Mouse (Mus musculus) bone marrow, adult 2 months (tissue): ENCODE results near the gene Pml. TPM values are rescaled to one million over a fixed set of nuclear protein-coding genes. Genes with fewer than 3 reads are reported as not detected.

Source experiments
- H3K27ac ChIP-seq: fragments of 200-500 bp; 2 replicates; pipeline ENCODE4 v1.5.1; 2012; ENCODE audit warnings: low read depth, mild to moderate bottlenecking, control low read depth, inconsistent platforms, low read length; ENCODE audit not compliant: control insufficient read depth, poor library complexity, insufficient read depth
- H3K4me1 ChIP-seq: fragments of 200-500 bp; 2 replicates; pipeline ENCODE4 v1.6.1; 2011; ENCODE audit warnings: low read length; ENCODE audit not compliant: control insufficient read depth, insufficient read depth
- H3K4me3 ChIP-seq: fragments of 200-500 bp; replicated peaks from 2 replicates; pipeline ENCODE3; 2011; ENCODE audit warnings: mild to moderate bottlenecking, low read depth, low read length, control low read depth; ENCODE audit not compliant: control insufficient read depth
- CTCF ChIP-seq: fragments of 200-500 bp; IDR thresholded peaks from 2 replicates; pipeline ENCODE4 v1.5.1; 2011; ENCODE audit warnings: low read length, control low read depth; ENCODE audit not compliant: control insufficient read depth, insufficient read depth
- POLR2A ChIP-seq: fragments of 200-500 bp; IDR thresholded peaks from 2 replicates; pipeline ENCODE4 v1.6.1; 2011; ENCODE audit warnings: low read depth, mild to moderate bottlenecking, control low read depth, low read length, borderline replicate concordance; ENCODE audit not compliant: control insufficient read depth
- WGBS: fragments of 180-500 bp; shearing (Covaris S2); methylation state at CpG from one replicate; pipeline ENCODE4 v1.1.7; 2018; 5-methylcytosine and 5-hydroxymethylcytosine counted together
- polyA plus RNA-seq: library from polyadenylated mRNA; stranded (reverse); fragments of >200 nt; gene quantifications from 2 replicates; pipeline ENCODE4 v1.2.4, GENCODE M21; 2011; ENCODE audit warnings: low replicate concordance; ENCODE audit not compliant: missing spikeins, insufficient read depth, insufficient read length

Pml gene
- polyA plus RNA-seq, 1 experiment, result 92.4 TPM

DNA sequence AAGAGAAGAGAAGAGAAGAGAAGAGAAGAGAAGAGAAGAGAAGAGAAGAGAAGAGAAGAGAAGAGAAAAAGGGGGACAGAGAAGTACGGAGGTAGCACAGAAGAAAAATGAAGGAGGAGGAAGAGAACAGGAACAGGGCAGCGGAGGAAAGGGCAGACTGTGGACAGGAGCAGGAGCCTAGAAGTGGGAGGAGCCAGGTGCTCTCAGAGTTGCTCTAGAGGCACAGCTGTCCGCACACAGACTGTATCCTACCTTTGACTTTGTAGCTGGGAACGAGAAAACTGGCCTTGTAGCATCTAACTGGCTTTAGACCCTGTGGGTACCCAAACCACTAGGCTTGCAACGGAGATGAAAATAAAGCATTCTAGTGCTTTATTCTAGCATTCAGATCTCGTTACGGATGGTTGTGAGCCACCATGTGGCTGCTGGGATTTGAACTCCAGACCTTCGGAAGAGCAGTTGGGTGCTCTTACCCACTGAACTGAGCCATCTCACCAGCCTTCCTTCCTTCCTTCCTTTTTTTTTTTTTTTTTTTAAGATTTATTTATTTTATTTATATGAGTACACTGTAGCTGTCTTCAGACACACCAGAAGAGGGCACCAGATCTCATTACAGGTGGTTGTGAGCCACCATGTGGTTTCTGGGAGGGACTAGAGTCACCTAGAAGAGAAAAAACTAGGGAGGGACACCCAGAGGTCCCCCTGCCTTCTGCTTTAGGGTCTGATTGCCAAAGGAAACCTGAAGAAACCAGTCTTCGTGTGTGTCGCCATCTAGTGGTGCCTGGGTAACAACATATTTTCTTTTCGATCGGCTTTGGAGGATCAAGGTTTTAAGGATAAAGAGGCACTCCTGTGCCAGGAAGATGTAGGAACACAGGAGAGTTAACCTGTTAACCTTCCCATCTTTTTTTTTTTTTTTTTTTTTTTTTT is 19.1 kb upstream of the Pml start:
- WGBS, result 31% methylated on average over 12 of the region's 12 CpGs
- Histone ChIP-seq H3K27ac (no peak overlapping the region), H3K4me3 (no peak overlapping the region), H3K4me1 (peaks cover 7% of the 10 kb centered on the region)
- peak; percentile 63 for TF ChIP-seq CTCF
- TF ChIP-seq POLR2A, result no peak

- Histone ChIP-seq H3K4me1 (peaks cover 5% of the 10 kb centered on the region), H3K4me3 (no peak overlapping the region), H3K27ac (peak overlapping the region; percentile 84)
- TF ChIP-seq CTCF, result no peak
- no peak for TF ChIP-seq POLR2A
- 45% methylated on average over 3 of the region's 3 CpGs for WGBS
Measured at GRCm38 (mm10) chr9:58267046-58267445, 17.5 kb upstream of the Pml start.

DNA sequence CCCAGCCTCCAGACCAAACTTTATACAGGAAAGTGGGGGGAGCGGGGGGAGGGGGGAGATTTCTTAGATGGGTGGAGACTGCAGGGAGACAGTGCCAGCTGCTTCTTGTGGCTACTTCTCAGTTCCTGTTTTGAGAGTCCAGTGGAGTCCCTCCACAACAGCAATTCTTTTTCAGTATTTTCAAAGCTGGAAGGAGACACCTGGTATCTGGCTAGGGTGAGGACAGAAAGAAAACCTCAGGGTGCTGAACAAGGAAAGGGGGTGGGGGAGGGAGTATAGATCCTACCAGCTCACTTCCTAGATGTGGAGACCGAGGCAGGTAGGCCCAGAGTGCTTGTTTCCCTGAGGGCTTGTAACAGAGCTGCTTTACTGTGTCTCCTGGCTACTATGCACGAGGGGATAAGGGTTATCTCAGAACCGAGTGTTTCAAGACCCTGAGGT is 17.0 kb upstream of the Pml start:
- H3K4me1 ChIP-seq, result peaks cover 5% of the 10 kb centered on the region
- no peak overlapping the region for H3K4me3 ChIP-seq
- H3K27ac ChIP-seq, result peak overlapping the region; percentile 84
- TF ChIP-seq POLR2A (no peak), CTCF (no peak)
- WGBS, result 4% methylated on average over 4 of the region's 4 CpGs

- Histone ChIP-seq H3K4me3 (no peak overlapping the region), H3K4me1 (peaks cover 3% of the 10 kb centered on the region; the same call in 1 of the 2 replicates), H3K27ac (no peak overlapping the region)
- no peak for TF ChIP-seq CTCF
- TF ChIP-seq POLR2A, result no peak
- WGBS, result 28% methylated on average over 3 of the region's 3 CpGs
Measured at GRCm38 (mm10) chr9:58265368-58265767, 15.8 kb upstream of the Pml start.

GRCm38 (mm10) chr9:58262507-58262906 is 12.9 kb upstream of the Pml start:
- H3K4me1 ChIP-seq, result peaks cover 1% of the 10 kb centered on the region; the same call in 1 of the 2 replicates
- H3K27ac ChIP-seq, result no peak overlapping the region
- WGBS, result 87% methylated on average over 5 of the region's 5 CpGs
- no peak overlapping the region for H3K4me3 ChIP-seq
- no peak for TF ChIP-seq POLR2A
- no peak for TF ChIP-seq CTCF

GRCm38 (mm10) chr9:58255704-58256685 is 6.4 kb upstream of the Pml start:
- Histone ChIP-seq H3K27ac (peak overlapping the region; percentile 36), H3K4me1 (peaks cover 11% of the 10 kb centered on the region), H3K4me3 (no peak overlapping the region)
- no peak for TF ChIP-seq POLR2A
- no peak for TF ChIP-seq CTCF
- 46% methylated on average over 10 of the region's 10 CpGs for WGBS

DNA sequence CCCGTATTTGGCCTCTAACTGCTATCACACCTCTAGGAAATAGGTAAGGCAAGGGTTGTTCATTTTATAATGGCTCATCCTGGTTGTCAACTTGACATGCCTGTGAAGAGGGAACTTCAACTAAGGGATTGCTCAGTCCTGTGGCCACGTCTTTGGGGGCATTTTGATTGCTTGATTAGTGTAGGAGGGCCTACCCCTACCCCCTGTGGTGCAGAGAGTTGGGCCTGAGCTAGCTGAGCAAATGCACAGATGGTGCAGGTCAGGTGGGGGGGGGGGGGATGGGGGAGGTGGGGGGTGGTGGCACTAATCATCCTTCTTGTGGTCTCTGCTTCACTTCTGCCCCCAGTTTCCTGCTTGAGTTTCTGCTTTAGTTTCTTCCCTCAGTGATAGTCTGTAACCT is 5.5 kb upstream of the Pml start:
- peak overlapping the region; percentile 42 for H3K27ac ChIP-seq
- WGBS, result 47% methylated on average over 2 of the region's 2 CpGs
- TF ChIP-seq POLR2A (no peak), CTCF (no peak)
- peaks cover 12% of the 10 kb centered on the region for H3K4me1 ChIP-seq
- no peak overlapping the region for H3K4me3 ChIP-seq

- H3K27ac ChIP-seq, result peak overlapping the region; percentile 74
- H3K4me1 ChIP-seq, result peaks cover 12% of the 10 kb centered on the region
- 53% methylated on average over 5 of the region's 5 CpGs for WGBS
- peak overlapping the region; percentile 70 for H3K4me3 ChIP-seq
Measured at GRCm38 (mm10) chr9:58253805-58254122, 4.2 kb upstream of the Pml start.
